Mouse (Mus musculus): ENCODE data around the gene Rp9. TPM values are rescaled to one million over a fixed set of nuclear protein-coding genes. Genes with fewer than 3 reads are reported as not detected.

Rp9 gene
- total RNA-seq, 2 experiments from 2014 or later: 42.4 to 45.4 TPM

GRCm38 (mm10) chr9:22376086-22376485 lies 93.5 kb downstream of the Rp9 start:
- DNase-seq (ENCODE audit: low spot score in 2 of 2): peak in 1 of 2 experiments; percentile 23

- no peak for DNase-seq (ENCODE audit: low spot score in 2 of 2)
These were observed 96.8 kb downstream of the Rp9 start for GRCm38 (mm10) chr9:22372760-22373159.

- no peak for DNase-seq (ENCODE audit: low spot score in 2 of 2)
These were observed 101.5 kb downstream of the Rp9 start for GRCm38 (mm10) chr9:22368030-22368429.

GRCm38 (mm10) chr9:22366621-22367020 lies 102.9 kb downstream of the Rp9 start:
- DNase-seq (ENCODE audit: low spot score in 2 of 2): peak in 1 of 2 experiments; percentile 5

GRCm38 (mm10) chr9:22366221-22366620 lies 103.3 kb downstream of the Rp9 start:
- no peak for DNase-seq (ENCODE audit: low spot score in 2 of 2)

Other genes starting within 250 kb of the Rp9 start
- gene Zfp809, start 244.0 kb downstream of the Rp9 start, total RNA-seq (2021): 10 to 100 TPM; 20.4 to 21.0 TPM
- gene Zfp599, start 209.8 kb downstream of the Rp9 start, total RNA-seq (2021): 1 to 10 TPM; 4.3 to 4.4 TPM
- gene Zfp810, start 162.1 kb downstream of the Rp9 start, total RNA-seq (2021): 10 to 100 TPM; 13.5 to 15.2 TPM
- 10 to 100 TPM; 11.7 to 13.7 TPM for gene Anln, start 80.6 kb downstream of the Rp9 start, total RNA-seq (2021)
- gene 9530077C05Rik, start 58.2 kb downstream of the Rp9 start, total RNA-seq (2021): 1 to 10 TPM; 7.4 to 9.8 TPM
- gene Gm17545, start 15.5 kb downstream of the Rp9 start, total RNA-seq (2021): not detected
- 10 to 100 TPM; 41.9 to 42.0 TPM for gene Bbs9, start 6.0 kb upstream of the Rp9 start, total RNA-seq (2021)